Mouse (Mus musculus) cerebellum, adult 2 months (tissue): ENCODE measurements around the gene Slc10a4.

Experiments
- CTCF ChIP-seq: fragments of 200-500 bp; IDR thresholded peaks from 2 replicates; pipeline ENCODE4 v1.5.1; 2011; ENCODE audit warnings: low read depth, mild to moderate bottlenecking, control low read depth, low read length, moderate library complexity, borderline replicate concordance; ENCODE audit not compliant: insufficient read depth
- POLR2A ChIP-seq: fragments of 200-500 bp; IDR thresholded peaks from 2 replicates; pipeline ENCODE4 v1.6.1; 2011; ENCODE audit warnings: low read length, control low read depth, borderline replicate concordance; ENCODE audit not compliant: insufficient read depth

DNA sequence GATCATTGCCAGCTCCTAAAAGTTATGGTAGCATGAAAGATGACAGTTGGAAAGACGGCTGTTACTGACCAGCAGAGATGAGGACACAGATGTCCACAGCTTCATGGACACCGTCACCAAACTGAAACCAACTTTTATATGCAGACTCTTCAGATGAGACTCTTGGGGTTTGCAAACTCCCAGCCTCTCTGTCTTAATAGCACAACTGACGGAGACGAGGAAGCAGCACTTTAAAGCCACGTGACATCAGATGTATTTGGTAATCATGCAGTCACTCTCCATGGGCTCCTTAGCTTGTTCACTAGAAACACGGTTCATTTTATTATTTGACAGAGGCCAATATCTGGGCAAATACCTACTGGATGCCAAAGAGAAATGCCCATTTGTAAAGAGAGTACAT is 30.7 kb upstream of the Slc10a4 start:
- TF ChIP-seq CTCF, result no peak
- no peak for TF ChIP-seq POLR2A
